Mouse (Mus musculus) retina, postnatal 7 days (tissue): ENCODE data around the gene Nkain1.
A peak's percentile ranks its signal among the peaks of the same experiment; 100 is the strongest.

Source experiments
- DNase-seq: peaks from one replicate; pipeline ENCODE4 v3.0.0-alpha.2; 2012; ENCODE audit warnings: low read depth, low spot score

The Nkain1 gene

DNA sequence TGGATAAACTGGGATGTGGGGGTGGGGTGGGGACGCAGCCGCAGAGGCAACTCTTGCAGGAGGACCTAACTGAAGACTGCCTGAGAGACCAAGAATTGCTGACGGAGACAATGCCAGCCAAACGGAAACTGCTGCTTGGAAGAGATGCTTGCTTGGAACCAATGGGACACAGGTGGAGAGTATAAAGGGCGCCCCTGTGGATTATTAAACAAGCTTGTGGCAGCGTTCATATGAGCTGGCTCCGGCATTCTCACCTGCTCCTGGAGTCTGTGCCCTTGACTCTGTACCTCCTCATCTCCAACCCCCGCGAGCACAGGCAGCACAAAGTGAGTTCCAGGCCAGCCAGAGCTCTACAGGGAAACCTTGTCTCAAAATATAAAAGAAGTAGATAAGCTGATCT, 23.5 kb downstream of the Nkain1 start:
- DNase-seq = no peak

DNA sequence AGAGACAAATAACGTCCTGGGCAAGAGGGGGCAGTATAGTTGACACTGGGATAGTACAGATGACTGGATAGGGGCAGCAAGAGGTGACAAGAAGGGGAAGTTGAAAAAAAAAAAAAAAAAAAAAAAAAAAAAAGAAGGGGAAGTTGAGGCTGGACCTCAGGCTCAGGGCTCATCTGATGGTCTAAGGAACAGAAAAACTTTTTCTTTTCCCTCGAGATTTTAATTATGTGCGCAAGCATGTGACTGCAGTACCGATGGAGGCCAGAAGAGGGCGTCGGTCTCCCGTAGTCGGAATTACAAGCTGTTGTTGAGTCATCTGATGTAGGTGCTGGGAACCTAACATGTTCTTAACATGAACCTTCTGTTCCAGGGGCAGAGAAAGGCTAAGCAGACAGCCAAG, 24.8 kb downstream of the Nkain1 start:
- DNase-seq = no peak

DNA sequence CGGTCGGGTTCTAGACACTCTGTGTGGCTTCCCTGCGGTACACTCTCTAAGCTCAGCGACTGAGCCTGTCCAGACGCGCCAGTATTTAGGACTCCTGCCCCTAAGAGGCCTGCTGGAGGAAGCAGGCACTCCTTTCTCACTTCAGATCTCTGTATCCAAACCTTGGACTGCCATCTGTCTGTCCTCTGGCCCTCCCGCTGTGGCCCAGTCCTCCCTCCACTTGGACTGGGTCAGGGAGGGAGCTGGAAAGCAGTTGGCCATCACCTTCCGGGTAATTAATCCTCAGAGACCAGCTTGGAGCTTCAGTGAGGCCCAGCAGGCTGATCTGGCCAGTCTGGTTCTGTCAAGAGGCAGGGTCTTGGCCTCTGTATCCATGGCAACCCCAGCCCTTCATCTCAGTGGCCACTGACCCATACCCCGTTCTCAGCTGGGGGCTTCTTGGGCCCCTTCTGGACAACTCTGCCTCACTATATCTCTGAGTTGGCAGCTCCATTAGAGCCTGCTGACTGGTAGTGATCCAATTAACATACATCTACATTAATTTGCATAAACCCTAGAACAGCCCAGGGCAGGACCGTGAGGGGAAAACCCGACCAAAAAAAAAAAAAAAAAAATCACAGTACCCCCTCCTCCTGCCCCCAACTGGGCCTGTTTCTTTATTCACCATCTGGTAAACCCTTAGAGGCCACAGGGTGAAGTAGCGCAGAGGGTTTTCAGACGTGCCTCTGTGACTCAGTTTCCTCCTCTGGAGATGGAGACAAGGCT, 27.0 kb downstream of the Nkain1 start:
- no peak for DNase-seq

DNA sequence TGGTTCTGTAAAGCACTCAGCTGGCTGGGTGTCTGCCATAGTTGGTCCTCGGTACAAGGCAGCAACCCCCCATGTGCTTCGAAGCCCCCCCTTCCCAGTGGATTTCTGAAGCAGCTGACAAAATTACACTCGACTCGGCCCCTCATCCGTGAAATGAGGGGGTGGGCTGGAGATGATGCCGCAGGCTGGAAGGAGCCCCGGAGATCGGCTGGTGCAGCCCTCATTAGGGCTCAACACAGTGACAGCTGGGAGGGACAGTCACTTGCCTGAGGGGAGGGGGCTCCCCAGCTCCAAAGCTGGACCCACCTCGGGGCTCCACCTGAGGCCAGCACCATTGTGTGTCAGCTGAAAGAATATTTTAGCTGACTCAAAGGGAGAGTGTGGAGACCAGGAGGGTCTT, 29.6 kb downstream of the Nkain1 start:
- DNase-seq = no peak

DNA sequence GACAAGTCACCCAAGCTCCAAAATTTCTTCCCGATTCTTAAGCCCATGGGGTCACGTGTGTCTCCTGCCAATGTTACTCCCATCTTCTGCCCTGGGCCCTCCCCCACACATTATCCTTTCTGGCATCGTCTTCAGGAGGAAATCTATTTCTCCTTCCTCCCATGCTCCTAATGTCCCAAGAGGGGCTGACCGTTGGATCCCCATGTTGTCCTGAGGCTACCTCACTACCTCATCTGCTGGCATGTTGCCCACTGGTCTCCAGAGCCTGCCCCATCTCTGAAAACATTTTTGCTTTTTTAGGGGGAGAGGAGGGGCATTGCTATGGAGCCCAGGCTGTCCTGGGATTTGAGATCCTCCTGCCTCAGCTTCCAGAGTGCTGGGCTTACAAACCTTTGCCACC, 30.9 kb downstream of the Nkain1 start:
- no peak for DNase-seq

GRCm38 (mm10) chr4:130540831-130541230, 33.1 kb downstream of the Nkain1 start:
- DNase-seq = no peak

GRCm38 (mm10) chr4:130539706-130540105, 34.3 kb downstream of the Nkain1 start:
- no peak for DNase-seq

DNA sequence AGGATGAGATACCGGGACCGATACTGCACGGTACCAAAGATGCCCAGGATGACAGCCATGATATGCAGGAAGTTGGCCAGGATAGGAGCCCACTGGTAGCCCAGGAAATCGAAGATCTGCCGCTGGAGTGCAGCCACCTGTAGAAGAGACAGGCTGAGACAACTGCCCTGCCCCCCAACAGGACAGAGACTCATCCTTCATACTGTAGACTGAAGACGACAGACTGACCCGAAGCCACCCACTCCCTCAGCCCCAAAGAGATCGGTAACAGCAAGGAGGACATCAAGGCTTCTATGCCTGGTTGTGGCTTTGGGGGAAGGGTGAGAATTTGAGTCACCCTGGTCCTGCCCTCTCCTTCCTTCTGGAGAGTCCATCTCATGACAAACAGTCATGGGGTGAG, 34.9 kb downstream of the Nkain1 start:
- DNase-seq = no peak

GRCm38 (mm10) chr4:130537371-130537770, 36.6 kb downstream of the Nkain1 start:
- DNase-seq = no peak

DNA sequence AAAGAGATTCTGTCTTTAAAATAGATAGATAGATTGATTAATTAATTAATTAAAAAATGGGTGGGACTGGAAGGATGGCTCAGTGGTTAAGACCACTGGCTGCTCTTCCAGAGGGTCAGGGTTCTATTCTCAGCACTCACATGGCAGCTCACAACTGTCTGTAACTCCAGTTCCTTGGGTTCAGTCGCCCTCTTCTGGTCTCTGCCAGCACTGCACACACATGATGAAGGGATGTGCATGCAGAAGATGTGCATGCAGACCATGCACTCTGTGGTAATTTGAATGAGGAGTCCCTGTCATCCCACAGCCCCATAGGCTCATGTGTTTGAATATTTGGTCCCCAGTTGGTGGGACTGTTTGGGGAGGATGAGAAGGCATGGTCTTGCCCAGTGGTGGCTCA, 38.2 kb downstream of the Nkain1 start:
- DNase-seq = no peak

GRCm38 (mm10) chr4:130533975-130534374, 40.0 kb downstream of the Nkain1 start:
- peak; percentile 70 for DNase-seq

DNA sequence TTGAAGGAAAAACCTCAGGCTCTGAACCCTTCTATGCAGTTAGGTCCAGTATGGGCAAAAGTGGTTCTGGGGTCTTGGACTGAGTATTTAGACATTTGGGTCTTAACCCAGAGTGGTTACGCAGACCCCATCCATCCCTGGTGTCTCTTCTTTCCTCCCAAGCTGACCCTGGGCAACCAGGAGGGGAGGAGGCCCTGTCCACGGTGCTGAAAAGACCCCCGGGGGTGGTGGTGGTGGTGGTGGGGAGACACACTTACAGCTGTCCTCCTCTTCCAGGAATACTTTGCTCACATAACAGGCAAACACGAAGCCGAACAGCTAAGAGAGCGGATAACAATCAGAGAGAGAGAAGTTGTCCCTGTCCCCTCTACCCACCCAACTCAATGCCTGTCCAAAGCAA, 41.6 kb downstream of the Nkain1 start:
- no peak for DNase-seq

DNA sequence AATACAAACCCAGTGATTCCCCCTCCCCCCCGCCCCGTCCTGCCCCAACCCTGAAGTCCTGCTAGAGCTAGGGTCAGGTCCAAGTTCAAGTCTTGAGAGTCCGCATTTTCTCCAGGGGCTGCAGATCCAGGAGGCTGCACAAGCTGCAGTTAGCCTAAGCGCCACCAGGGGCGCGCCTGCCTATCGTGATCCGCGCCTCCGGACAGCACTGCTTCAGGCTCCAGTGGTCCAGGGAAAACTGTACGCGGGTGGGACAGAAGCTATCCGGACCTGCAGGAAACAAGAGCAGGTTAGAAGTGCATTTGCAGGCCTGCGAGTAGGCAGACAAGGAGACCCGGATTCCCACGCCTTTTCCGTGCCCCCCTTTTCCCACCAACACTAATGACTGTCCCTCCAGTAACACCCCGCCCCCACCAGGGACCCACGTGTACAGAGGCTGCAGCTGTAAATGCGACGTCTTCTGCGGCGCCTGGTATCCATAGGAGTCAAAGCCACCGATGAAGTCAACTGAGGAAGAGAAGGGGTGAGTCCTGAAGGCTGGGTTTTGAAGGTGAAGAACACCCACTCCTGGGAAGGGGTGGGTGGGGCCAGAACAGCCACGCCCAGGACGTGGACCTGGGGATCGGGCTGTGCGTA, 42.2 kb downstream of the Nkain1 start:
- no peak for DNase-seq

- no peak for DNase-seq
Observed at GRCm38 (mm10) chr4:130527804-130528203, 46.2 kb downstream of the Nkain1 start.

GRCm38 (mm10) chr4:130525041-130525440, 48.9 kb downstream of the Nkain1 start:
- no peak for DNase-seq

DNA sequence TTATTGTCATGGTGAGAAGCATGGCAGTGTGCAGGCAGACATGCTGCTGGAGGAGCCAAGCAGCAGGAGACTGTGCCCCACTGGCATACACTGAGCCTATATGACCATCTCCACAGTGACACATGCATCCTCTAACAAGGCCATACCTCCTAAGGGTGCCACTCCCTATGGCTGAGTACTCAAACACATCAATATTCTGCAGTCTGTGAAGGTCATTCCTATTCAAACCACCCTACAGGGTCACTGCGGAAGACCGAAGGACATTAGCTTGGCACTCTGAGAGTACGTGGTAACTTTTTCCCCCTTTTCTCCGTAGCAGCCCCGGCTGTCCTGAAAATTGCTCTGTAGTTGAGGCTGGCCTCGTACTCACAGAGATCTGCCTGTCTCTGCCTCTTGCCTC, 52.5 kb downstream of the Nkain1 start:
- no peak for DNase-seq

- DNase-seq = no peak
Observed at GRCm38 (mm10) chr4:130520482-130520851, 53.5 kb downstream of the Nkain1 start.

GRCm38 (mm10) chr4:130519567-130520481, 54.1 kb downstream of the Nkain1 start:
- peak; percentile 85 for DNase-seq

DNA sequence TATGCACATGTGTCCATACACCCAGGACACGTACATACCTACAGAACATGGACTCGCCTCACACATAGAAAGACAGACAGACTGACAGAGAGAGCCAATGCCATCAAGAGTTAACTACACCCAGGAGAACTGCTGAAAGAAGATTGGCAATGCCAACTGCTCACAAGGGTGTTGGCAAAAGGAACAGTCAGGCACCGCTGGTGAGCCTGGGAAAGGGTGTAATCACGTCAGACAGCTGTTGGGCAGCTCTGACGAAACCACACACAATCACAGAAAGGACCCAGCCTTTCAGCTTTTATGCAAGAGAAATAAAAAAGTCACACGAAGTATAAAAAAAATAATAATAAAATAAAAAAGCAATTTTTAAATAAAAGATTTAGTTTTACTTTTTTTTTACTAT, 57.5 kb downstream of the Nkain1 start:
- no peak for DNase-seq
